Mouse (Mus musculus) embryonic facial prominence, embryonic 14.5 days (tissue): ENCODE results near the gene Parvb. TPM values are rescaled to one million over a fixed set of nuclear protein-coding genes. Genes with fewer than 3 reads are reported as not detected.

Experiments used
- polyA plus RNA-seq: library from polyadenylated mRNA; unstranded; fragments of >200 nt; fragmentation: Nextera tagmentation; extraction: Ambion mirVana; gene quantifications from 2 replicates; pipeline ENCODE4 v1.2.1, GENCODE M21; 2014

Parvb gene
- polyA plus RNA-seq, 1 experiment from 2014 or later, result 7.8 TPM

Other genes with a start within 250 kb of the Parvb start
- gene Efcab6, start 166.7 kb upstream of the Parvb start, polyA plus RNA-seq, result 0.42 and 1.3 TPM in 2 replicates
- gene Sult4a1, start 126.3 kb upstream of the Parvb start, polyA plus RNA-seq, result 8.8 and 9.2 TPM in 2 replicates
- not detected in 2 replicates for gene Pnpla5, start 108.9 kb upstream of the Parvb start, polyA plus RNA-seq
- 0.89 and 1.1 TPM in 2 replicates for gene Pnpla3, start 64.2 kb upstream of the Parvb start, polyA plus RNA-seq
- gene Samm50, start 39.8 kb upstream of the Parvb start, polyA plus RNA-seq, result 71.1 and 74.0 TPM in 2 replicates
- gene Parvg, start 92.0 kb downstream of the Parvb start, polyA plus RNA-seq, result 2.1 and 2.4 TPM in 2 replicates
- gene Shisal1, start 215.1 kb downstream of the Parvb start, polyA plus RNA-seq, result 9.0 and 12.9 TPM in 2 replicates